Mouse (Mus musculus) heart, postnatal 0 days (tissue): ENCODE results near the gene Nme2.

ENCODE experiments used
- CTCF ChIP-seq: IDR thresholded peaks from 2 replicates; pipeline ENCODE4 v1.5.1; 2016; ENCODE audit warnings: antibody characterized with exemption, control low read depth, low read depth
- EP300 ChIP-seq: IDR thresholded peaks from 2 replicates; pipeline ENCODE4 v1.6.1; 2016; ENCODE audit warnings: antibody characterized with exemption, low read depth

- TF ChIP-seq CTCF (no peak), EP300 (no peak)
These were observed 39.2 kb upstream of the Nme2 start for GRCm38 (mm10) chr11:93995111-93995719.
